Mouse (Mus musculus) kidney, adult 11 months (tissue): ENCODE data around the gene Nlrx1.

Experiments used
- DNase-seq: peaks from one replicate; pipeline ENCODE4 v3.0.0; 2022

The Nlrx1 gene

DNA sequence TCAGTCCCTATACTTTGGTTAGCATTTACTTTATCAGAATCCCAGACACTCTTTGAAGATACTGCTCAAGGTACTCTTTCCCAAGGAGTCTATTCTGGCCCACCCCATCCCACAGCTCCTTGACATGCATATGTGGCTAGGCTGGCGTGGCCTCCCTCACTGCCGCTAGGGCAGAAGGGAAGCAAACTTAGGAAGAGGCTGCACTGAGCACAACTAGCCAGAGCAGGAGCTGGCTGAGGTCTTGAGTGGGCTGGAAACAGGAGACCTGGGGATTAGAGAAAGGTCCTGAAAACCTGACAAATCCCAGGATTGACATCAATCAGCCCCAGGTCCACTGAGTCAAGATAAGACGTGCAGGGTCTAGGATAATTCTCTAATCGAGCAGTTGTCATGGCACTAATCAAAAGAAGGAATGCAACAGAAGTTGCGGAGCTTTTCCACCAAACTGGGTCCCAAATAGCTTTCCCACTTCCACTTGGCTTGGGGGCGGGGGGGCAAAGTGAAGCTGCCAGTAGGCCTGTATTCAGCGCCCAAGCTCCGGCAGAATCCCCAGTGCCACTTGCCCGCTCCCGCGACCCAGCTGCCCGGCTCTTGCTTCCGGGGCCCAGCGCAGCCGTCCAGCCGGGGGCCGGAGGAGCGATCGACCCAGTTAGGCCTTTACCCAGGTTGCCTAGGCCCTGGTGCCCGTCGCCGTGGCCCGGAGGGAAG lies 926 bp downstream of the Nlrx1 start:
- no peak for DNase-seq

DNA sequence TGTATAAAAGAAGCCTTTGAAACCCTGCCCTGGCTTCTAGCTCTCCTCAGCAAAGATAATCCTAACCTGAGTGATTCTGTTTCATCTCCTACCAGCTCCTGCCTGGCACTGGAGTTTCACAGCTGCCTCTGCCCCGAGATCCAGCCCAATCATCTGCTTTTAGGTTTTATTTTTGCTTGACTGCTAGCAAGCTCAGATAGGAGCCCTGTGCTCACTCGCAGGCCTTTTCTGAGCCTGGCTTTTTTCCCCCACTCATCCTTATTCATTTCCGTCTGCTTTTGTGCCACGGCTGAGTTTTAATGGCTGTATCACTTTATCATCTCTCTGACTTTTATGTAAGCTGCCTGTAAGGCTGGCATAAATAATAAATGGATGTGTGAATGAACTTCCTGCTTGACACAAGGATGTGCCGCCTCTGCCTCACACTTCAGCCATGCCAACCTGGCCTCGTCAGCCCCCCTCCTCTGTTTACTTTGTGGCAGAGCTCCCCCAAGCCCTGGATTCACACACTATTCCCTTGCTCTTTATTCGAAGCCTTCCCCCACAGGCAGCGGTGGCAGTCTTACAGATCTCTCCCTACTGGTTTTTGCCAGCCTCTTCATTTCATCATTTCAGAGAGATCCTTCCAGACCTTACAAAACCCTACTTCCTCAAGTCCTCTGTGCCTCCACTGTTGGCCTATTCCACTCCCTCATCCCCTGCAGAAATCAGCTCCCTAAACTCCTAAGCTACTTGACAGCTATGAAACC lies 1.7 kb downstream of the Nlrx1 start:
- no peak for DNase-seq

DNA sequence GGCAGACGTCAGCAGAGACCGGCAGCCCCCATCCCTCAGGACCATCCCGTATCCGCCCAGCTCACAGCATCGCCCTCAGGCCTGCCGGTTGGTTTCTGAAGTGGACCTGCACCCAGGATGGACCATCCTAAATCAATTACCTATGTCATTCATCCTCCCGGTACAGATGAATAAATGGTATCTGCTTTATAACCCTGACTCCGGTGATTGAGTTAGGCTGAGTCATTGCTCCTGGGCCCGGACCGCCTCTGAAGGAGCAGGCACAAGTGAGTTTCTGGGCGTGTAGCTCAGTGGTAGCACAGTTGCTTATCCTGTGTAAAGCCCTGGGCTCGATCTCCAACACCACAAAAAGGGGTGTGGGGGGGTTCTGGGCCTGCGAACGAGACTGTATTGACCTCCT lies 7.0 kb downstream of the Nlrx1 start:
- DNase-seq, result no peak

DNA sequence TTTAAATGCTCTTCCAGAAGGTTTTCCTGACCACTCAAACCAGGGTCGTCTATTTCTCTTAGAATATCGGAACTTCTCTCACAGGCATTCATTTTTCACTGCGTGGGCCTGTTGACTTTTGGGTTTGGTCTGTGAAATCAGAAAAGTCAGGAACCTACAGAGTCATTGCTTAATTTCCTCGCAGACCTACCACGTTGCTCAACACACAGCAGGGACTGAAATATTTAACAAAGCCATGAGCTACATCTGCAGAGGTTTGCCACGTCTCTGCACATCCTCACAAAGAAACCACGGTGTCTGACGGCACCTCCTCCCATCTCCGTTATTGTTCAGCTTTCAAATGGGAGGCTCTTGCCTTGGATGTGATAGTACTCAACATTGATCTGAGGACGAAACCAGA lies 9.4 kb downstream of the Nlrx1 start:
- DNase-seq, result no peak

DNA sequence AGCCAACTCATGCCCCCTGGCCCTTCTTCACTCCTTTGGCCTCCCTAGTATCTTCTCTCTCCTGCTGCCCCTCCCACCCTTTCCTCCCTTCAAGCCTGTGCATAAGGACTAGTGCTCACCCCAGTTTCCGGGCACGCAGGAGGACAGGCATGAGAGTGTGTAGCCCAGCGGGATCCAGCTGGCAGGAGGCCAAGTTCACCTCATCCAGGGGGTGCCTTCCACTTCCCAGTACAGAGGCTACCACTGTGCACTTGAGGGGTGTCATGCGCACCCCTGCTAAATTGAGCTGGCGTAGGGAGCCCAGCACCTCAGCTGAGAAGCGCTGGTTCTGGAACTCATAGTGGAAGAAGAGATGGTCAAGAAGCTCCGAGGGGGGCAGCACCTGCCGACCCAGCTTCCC lies 12.2 kb downstream of the Nlrx1 start:
- DNase-seq, result no peak

DNA sequence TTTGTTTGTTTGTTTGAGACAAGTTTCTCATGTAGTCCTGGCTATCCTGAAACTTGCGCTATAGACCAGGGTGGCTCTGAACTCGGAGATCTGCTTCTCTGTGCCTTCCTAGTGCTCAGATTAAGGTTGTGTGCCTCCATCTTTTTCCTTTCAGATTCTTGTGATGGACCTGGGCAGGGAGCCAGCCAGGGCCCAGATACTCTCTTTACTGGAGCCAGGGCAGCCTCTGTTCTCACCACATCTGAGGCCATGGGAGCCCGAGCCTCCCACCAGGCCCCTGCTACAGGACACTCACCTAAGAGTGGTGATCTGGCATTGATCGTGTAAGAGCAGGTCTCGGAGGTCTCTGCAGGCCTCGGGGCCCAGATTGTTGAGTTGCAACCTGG lies 13.3 kb downstream of the Nlrx1 start:
- DNase-seq, result no peak

DNA sequence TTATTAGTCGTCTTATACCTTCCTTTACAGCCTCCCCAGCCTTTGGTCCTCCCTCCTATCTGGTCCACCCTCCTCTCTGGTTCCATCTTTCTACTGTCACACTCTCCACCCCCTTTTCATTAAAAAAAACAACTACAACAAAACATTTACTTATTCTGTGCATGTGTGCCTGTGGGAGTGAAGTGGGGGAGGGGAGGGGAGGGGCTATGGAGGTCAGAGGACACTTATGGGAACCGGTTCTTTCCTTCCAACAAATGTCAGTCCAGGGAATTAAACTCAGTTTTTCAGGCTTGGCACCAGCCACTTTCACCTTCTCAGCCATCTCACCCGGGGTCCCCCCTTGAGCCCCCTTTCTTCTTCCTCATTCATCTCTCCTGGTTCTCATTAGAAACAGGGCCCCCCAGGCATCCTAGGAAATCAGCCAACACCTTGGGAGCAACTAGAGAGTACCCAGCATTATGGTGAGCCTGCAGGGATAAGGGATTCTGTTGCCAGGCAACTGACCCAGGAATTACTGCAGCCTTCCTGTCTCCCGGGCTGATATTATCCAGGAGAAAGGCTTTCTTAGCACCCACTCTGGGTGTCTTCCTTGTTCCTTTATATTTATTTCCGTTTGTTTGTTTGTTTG lies 13.8 kb downstream of the Nlrx1 start:
- DNase-seq, result no peak

DNA sequence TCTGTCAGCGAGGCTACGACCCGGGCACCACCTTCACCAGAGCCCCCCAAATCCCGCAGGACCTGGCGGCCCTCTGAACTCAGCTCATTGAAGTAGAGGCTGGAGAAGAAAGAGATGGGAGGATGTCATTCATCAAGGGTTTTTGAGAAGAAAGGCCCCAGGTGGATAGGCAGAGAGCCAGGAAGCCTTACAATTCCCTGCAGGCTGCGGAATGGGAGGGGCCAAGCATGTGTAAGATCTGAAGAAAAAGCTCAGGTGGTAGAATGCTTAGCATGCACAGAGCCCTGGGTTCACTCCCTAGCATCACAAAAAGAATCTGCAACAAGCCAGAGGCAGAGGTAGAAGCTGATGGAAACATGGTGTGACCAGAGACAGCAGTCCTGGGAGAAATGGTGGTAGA lies 15.0 kb downstream of the Nlrx1 start:
- no peak for DNase-seq

DNA sequence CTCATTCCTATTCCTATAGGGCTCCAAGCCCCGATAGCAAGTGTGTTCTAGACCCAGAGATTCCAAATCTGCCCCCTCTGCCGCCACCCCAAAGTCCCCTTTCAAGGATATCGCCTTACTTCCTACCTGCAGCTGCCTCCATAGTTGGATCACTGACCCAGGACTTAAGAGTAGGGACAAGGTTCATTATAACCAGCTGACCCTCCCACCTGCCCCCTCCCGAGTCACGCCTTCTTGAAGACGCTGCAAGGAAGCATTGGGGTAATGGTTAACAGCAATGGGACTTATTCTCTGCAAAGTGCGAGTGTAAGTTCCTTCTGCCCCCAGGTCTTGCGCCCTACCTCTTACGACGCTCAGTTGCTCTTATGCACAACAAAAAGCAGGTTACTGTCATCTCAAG lies 17.1 kb downstream of the Nlrx1 start, which contains the start of gene Pdzd3:
Gene Pdzd3 (minus strand): TSS at position 158 of the 400 bp plus-strand sequence.
- peak; percentile 83 for DNase-seq

DNA sequence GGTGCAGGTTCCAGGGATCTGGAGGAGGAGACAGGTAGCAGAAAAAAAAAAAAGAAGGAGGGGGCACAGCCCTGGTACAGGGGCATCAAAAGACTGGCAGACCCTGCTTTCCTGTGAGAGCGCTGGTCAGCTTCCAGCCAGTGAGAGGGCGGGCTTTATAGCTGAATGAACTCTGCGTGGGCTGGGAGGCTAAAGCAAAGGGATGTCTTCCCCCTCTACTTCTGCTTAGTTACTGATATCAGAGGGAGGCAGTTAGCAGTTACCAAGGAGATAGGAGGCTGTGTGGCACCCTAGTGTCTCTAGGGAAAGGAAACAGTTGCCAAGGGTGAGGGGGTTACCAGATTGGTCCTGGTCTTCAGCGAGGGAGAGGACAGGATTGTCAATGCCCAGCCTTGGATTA lies 18.0 kb downstream of the Nlrx1 start:
- DNase-seq, result no peak

DNA sequence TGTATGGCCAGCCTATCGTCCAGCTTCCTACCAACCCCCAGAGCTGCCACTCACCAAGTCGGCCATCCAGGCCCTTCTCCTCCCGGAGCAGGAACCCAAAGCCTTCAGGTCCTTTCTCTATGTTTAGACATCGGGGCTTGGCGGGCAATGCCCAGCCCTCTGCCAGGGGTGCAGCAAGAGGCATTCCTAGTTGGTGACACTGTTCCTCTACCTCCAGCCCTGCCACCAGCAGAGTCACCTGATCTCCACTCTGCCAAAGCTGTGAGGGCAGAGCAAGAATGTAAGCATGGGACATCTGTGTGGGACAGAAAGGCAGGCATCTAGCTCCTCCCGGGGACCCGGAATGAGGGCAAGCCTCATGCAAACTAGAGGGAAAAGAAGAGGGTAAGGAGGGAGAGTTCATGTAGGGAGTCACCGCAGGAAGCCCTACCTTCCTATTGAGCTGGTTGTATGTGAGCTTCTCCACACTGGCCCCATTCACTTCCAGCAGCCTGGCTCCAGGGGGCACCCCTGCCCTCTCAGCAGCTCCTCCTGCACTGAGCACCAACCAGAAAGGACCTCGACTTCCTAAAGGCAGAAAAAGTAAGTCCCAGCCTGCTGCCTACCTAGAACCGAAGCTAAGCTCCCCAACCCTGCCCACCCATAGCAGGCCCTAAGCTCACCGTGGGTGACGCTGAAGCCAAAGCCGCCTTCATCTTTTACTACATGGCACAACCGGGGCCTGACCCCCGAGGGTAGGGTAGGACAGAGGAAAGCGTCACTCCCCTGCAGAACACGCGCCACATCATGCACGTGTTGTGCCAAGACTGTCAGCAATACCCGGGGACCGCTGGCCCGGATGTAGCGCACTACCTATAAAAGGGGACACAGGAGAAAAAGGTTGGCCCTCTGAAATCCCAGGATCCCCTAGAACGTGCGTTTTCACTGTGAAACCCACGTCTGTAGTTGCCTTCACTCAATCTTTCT lies 18.9 kb downstream of the Nlrx1 start:
- peak; percentile 71 for DNase-seq

DNA sequence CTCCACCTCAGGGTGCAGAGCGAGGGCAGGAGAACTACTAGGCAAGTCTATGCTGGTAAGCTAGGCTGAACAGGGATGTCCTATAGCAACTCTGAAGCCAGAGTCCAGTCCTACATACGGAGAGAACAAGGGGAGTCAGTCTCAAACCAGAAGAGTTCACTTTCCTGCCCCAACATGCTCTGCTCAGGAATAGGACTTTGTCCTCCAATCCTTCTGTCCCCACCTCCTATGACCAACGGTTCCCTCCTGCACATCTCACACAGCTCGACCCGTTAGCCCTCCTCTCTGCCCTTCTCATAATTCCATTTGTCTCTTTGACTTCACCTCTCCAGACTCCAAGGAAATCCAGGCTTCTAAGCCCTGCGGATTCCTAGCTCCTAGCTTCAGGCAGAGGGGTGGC lies 20.5 kb downstream of the Nlrx1 start:
- DNase-seq, result no peak

DNA sequence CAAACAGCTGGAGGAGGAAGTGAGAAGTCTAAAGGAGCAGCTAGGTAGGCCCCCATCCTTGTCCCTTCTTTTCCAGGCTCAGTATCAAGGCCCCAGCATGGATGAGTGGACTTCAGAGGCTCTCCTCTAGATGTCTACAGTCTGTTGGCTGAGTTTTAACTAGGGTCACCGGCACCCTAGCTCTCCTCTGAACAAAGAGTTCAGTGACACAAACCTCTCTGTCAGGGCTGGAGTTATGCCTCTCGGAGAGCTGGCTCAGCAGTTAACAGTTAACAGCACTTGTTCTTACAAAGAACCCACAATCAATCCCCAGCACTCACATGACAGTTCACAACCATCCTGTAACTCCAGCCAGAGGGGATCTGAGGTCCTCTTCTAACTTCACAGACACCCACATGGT lies 24.8 kb downstream of the Nlrx1 start:
- DNase-seq, result peak; percentile 59

DNA sequence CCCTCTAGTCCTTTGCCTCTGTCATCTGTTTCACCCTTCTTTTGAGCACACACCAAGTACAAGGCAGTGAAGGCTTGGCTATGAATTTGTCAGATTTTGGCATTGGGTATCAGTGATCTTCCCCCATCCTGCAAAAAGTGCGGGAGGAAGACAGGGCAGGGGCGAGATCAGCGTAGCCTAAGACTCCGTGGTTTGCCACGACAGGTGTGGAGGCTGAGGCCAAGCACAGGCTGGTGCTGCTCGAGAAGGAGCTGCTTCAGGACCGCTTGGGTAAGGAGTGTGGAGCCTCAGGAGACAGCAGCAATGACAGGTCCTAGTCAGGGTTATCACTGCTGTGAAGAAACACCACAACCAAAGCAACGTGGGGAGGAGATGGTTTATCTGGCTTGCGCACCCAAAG lies 27.0 kb downstream of the Nlrx1 start:
- no peak for DNase-seq

DNA sequence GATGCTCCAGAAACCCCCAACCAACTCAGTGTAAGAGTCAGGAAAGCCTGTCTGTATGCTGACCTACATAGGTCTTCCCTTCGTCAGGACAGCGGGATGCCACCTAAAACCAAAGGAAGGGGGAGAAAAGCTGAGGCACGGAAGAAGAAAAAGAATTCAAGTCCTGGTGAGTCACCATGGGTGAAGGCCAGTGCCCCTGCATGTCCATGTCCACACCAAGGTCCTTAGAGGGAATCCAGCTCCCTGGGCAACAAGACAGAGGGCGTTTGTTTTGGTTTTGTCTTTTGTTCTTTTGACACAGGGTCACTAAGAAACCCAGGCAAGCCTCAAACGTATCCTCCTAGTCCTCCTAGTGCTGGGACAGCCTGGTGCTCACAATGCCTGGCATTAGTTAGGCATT lies 27.5 kb downstream of the Nlrx1 start:
- DNase-seq, result no peak

DNA sequence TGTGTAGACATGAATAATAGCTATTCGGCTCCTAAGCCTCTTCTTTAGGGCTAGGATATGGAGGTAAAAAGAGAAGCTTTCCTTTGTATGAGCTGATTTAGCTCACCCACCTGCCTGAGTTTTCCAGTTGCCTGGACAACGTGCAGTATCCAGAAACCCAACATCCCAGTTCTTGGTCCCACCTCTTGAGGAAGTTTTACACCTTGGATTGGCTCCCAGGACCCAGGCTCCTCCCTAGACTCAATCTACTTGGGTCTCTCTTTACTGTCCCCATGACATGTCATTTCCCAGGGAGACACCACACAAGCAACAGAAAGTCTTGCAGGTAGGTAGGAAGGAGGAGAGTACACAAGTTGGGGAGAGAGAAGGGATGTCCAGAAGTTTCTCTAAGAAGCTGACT lies 28.0 kb downstream of the Nlrx1 start, which contains the start of gene Ccdc153:
Gene Ccdc153 (plus strand): TSS at position 278 of the 400 bp plus-strand sequence.
- DNase-seq, result no peak

DNA sequence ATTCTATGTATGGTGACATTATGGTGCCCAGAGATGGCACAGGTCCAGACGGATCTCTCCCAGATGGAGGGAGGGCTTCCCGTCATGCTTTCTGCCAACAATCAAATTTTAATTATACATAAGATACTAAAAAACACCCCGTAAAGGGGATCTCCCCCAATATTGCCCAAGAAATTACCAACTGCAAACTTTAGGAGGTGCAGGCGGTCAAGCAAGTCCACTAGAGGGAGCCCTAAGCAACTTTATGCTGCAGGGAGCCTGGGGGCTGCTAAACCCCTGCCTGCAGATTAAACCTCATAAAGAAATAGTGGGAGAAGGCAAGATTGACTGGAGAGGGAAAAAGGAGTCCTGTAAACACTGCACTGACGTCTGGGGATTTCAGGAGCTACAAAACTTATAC lies 29.0 kb downstream of the Nlrx1 start:
- no peak for DNase-seq

DNA sequence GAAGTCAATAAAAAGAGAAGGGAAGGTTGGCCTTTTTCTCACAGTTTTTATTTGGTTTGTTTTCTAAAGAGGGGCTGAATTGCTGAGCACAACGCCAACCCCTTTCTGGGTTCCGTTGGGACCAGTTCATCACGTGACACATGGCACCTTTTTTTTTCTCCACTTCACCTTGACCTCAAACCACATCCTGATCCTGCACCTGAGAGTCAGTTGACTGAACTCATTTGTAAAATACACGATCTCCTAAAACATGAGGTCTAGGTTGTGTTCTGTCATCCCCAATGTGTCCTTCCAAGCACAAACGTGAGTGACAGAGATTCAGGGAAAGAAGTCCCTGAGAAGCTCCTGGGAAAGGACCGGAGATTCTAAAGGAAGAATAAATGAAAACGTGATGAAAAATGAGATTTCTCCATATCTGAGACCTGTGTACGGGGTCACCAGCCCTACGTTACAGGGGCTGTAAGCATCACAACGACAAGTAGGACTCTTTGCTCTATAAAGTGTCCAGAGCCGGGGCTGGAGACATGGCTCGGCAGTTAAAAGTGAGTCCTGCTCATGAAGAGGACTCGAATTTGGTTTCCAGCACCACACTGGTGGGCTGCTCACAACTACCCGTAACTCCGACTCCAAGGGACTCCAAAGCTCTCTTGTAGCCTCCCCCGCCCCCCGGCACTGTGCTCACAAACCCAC lies 29.8 kb downstream of the Nlrx1 start:
- no peak for DNase-seq

DNA sequence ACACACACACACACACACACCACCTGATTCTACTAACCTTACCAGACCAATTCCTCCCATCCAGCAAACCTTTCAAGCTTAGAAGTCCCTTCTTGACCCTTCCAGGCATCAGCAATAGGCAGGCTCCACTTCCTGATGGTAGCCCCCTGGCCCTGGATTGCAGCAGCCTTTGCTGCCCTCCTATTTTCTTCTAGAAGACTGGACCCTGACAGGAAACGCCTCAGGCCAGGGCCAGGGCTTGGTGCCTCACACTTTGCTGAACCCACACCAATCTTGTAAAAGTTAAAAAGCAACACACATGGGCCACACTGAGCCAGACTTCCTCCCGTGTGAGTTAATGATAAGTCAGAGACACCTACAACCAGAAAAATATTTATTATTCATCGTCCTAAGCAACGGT lies 31.3 kb downstream of the Nlrx1 start:
- DNase-seq, result peak; percentile 55

DNA sequence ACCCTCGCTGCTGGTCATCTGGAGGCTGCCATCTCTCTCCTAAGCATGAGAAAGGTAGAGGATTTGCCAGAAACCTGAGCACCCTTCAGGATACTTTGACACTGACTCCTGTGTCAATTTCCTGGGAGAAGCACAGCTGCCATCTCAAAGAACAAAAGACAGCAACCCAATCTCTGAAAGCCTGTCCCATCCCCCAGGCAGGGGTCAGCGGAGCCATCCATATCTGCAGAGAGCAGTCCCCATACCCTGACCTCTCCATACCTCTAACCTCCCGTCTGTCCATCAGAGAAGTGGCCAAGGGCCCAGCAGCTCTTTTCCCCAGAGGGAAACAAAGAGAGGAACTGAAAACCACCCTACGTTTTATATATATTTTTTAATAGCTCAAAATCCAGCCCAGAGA lies 31.8 kb downstream of the Nlrx1 start:
- DNase-seq, result no peak

DNA sequence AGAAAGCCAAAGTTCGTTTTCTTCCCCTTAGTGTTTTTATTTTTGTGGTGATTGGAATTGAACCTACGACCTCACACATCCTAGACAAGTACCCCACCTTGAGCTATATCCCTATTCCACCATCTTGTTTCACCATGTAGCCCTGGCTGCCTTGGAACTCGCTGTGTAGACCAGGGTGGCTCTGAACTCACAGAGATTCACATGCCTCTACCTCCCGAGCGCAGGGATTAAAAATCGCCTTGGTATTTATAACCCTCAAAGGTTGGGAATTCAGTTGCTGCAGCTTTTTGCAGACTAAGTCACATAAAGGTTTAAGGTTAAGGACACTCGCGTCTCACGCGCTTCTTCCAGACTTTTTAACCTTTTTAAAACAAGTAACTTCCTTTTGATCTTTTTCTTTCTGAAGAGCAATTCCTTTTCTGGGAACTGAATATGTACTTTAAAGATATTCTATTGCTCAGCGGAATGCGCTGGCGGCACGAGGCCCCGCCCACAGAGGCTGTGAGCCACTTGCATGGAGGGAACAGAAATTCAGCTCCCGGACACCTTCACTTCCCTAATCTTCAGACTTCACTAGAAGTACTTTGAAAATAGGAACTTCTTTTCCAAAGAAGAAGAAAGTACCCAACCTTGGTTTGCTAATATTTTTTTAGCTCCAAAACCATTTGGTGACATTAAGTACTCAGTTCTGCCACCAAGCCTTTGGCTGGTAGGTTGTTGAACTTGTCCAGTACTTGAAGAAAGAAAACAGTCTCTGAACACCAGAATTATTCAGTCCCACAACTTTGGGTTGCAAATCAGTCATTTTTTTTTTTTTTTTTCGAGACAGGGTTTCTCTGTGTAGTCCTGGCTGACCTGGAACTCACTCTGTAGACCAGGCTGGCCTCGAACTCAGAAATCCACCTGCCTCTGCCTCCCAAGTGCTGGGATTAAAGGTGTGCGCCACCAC lies 33.6 kb downstream of the Nlrx1 start:
- no peak for DNase-seq
